Mouse (Mus musculus) cerebellum, postnatal 36 days (tissue): ENCODE measurements around the gene Bhlhe41.
A peak's percentile ranks its signal among the peaks of the same experiment; 100 is the strongest.

Experiments used
- DNase-seq, 2 experiments: peaks; one replicate each; pipeline ENCODE4 v3.0.0; 2021 to 2022; ENCODE audit warnings: mixed read lengths in 2 of 2

Bhlhe41 gene

GRCm38 (mm10) chr6:145870991-145871390, 5.6 kb upstream of the Bhlhe41 start:
- DNase-seq = no peak

- DNase-seq = no peak
Measured at GRCm38 (mm10) chr6:145867111-145867510, 1.8 kb upstream of the Bhlhe41 start.

GRCm38 (mm10) chr6:145865886-145866851, 811 bp upstream of the Bhlhe41 start:
- peak; percentile 86 to 90 for DNase-seq

- no peak for DNase-seq
Measured at GRCm38 (mm10) chr6:145864171-145864570, 1.2 kb downstream of the Bhlhe41 start.

GRCm38 (mm10) chr6:145863065-145863971, 2.0 kb downstream of the Bhlhe41 start:
- peak; percentile 80 to 81 for DNase-seq

GRCm38 (mm10) chr6:145862739-145863064, 2.7 kb downstream of the Bhlhe41 start:
- no peak for DNase-seq

GRCm38 (mm10) chr6:145862321-145862720, 3.0 kb downstream of the Bhlhe41 start:
- DNase-seq = no peak

GRCm38 (mm10) chr6:145861462-145862227, 3.7 kb downstream of the Bhlhe41 start:
- no peak for DNase-seq

GRCm38 (mm10) chr6:145860350-145860749, 5.0 kb downstream of the Bhlhe41 start:
- no peak for DNase-seq

- no peak for DNase-seq
Measured at GRCm38 (mm10) chr6:145858414-145858813, 6.9 kb downstream of the Bhlhe41 start.

- DNase-seq = no peak
Measured at GRCm38 (mm10) chr6:145857428-145857827, 7.9 kb downstream of the Bhlhe41 start.

- DNase-seq = peak; percentile 98 to 99
Measured at GRCm38 (mm10) chr6:145855720-145856551, 9.4 kb downstream of the Bhlhe41 start.

- DNase-seq = peak in 1 of 2 experiments; percentile 25
Measured at GRCm38 (mm10) chr6:145854756-145855155, 10.6 kb downstream of the Bhlhe41 start.

- no peak for DNase-seq
Measured at GRCm38 (mm10) chr6:145853356-145854079, 11.8 kb downstream of the Bhlhe41 start.

GRCm38 (mm10) chr6:145852708-145853107, 12.7 kb downstream of the Bhlhe41 start:
- DNase-seq = no peak

- DNase-seq = no peak
Measured at GRCm38 (mm10) chr6:145851956-145852355, 13.4 kb downstream of the Bhlhe41 start.

- peak; percentile 62 to 73 for DNase-seq
Measured at GRCm38 (mm10) chr6:145850789-145851188, 14.6 kb downstream of the Bhlhe41 start.

- no peak for DNase-seq
Measured at GRCm38 (mm10) chr6:145847661-145848060, 17.7 kb downstream of the Bhlhe41 start.

GRCm38 (mm10) chr6:145846948-145847347, 18.4 kb downstream of the Bhlhe41 start:
- no peak for DNase-seq

- DNase-seq = no peak
Measured at GRCm38 (mm10) chr6:145846076-145846475, 19.3 kb downstream of the Bhlhe41 start.

- no peak for DNase-seq
Measured at GRCm38 (mm10) chr6:145845611-145846010, 19.7 kb downstream of the Bhlhe41 start.
